Mouse (Mus musculus) kidney, postnatal 36 days (tissue): ENCODE measurements around the gene Pmm2.

Source experiments
- DNase-seq, 2 experiments: peaks; one replicate each; pipeline ENCODE4 v3.0.0; 2021 to 2022; ENCODE audit warnings: mixed read lengths in 2 of 2

Gene Pmm2

GRCm38 (mm10) chr16:8658349-8658748 lies 20.9 kb downstream of the Pmm2 start:
- no peak for DNase-seq

DNA sequence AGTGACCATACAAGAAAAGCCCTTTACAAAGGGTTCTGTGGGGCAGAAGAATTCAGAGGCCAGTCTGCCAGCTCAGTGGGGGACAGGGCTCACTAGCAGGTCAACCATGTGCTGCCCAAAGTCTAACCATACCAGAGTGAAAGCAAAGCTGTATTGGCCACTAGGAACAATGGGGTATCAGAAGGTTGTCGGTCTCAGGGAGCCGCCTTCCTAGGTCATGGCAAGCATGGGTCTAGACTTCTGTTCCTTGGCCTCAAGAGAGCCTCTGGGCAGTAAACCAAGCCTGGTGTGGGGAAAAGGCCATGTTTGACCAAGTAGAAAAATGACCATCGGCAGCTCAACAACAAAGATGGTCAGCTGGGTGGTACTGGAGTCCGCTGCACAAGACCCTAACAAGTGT lies 21.3 kb downstream of the Pmm2 start:
- peak; percentile 64 to 81 for DNase-seq

- peak; percentile 50 to 58 for DNase-seq
Measured at GRCm38 (mm10) chr16:8663022-8663421, 25.5 kb downstream of the Pmm2 start.

- peak; percentile 74 to 79 for DNase-seq
Measured at GRCm38 (mm10) chr16:8663606-8664539, 26.4 kb downstream of the Pmm2 start.

DNA sequence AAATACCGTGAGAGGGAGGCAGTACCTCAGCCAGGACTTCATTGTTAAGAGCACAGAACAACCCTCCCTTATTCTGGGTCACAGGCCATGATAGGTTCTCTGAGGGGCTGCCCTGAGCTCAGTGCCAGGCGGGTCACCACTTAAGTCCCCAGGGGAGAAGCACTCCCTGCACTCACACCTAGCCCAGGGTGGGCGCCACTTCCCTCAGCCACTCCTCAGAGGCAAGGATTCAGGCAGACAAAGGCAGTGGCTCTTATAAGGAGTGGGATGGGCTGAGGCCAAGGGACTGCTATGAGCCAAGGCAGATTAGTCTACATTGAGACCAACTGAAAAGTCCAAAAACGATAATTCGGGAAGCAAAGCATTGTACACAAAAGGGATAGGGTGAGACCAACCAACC lies 27.9 kb downstream of the Pmm2 start:
- DNase-seq: no peak

- peak; percentile 71 to 84 for DNase-seq
Measured at GRCm38 (mm10) chr16:8666452-8666851, 29.0 kb downstream of the Pmm2 start.

DNA sequence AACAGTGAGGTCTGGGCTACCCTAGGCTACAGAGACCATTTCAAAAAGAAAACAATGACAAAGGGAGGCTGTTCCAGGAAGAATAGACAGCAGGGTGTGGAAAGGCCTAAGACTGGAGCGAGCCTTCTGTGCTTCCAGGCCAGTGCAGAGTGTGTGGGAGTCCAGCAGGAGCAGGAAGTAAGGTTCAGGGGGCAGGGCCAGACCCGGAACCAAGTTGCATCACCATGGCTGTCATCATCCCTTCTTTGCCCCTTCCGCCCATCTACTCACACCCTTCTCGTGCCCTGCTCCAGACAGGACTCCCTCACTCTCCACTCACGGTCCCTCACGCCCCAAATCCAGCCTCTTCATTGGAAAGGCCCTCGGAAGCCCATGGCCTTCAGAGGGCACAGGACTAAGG lies 29.8 kb downstream of the Pmm2 start:
- peak; percentile 41 to 54 for DNase-seq

DNA sequence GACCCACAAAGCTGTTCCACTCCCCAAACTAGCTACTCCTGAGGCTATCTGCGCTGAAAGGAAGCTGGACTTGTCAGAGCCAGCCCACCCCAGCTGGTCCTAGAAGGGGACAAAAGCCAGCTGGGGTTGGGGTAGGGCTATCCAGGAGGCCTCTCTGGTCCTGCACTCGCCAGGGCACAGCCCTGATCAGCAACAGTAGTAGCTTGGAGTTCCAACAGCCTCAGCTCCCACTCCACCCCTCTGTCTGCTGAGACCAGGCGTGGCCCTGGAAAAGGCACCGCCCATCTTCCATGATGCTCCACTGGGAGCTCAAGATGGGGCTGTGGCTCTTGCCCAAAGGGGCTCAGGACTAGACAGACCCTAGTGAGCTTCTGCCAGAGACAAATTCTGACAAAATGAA lies 30.3 kb downstream of the Pmm2 start:
- DNase-seq: no peak

GRCm38 (mm10) chr16:8668386-8668785 lies 30.9 kb downstream of the Pmm2 start:
- DNase-seq: no peak

DNA sequence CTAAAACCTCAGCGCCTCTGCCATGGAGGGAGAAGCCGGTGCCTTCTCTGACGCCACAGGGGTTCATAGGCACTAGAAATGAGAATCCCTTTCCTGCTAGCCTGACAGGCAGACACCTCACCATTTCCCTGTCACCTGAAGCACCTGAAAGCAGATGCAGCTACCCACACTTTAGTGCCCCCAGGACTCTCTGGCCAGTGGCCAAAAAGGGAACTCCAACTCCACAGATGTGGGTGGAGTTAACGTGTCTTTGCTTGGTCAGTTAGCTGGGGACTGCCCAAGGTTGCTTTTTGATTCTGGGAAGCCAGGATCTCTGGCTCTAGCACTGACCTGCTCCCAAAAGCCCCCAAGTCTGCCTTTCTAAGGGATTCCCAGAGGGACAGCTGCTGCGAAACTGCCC lies 32.0 kb downstream of the Pmm2 start:
- DNase-seq: peak in 1 of 2 experiments; percentile 43

GRCm38 (mm10) chr16:8670041-8671035 lies 32.9 kb downstream of the Pmm2 start:
- DNase-seq: no peak

DNA sequence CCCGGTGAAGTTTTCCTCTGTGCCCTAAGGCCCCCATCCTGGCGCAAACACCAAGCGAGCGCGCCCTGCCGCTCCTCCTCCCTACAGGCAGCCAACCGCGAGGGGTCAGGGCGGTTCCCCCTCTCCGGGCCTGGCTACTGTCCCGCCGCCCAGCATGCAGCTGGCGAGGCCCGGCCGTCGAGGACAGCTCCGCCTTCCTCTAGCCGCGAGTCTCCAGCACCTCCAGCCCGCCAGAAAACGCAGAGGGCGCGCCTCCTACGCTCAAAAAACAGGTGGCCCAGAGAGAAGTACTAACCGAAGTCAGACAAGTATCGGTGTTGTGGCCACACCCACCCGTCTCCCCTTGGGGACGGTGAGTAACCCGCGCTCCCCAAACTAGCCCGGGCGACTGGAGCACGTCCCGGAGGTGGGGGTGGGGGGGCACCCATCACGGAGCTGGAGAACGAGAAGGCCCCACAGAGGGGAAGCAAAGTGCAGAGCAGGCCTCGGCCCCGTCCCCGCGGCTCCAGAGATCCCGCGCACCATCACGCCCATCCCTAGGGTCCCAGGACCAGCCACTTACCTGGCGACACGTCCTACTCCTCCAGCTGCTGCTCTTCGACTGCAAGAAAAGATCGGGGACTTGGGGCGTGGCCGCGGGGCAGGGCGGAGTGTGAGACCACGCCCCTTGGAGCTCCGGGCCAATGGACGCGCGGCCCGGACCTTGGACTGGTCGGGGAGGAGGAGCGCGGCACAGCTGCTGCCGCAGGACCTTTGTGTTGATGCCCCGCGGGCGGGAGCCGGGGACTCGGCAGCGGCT lies 34.3 kb downstream of the Pmm2 start, which contains the start of gene Carhsp1:
TSS of gene Carhsp1 (minus strand) at position 605 of the 799 bp plus-strand sequence.
- DNase-seq: peak; percentile 97 to 98

DNA sequence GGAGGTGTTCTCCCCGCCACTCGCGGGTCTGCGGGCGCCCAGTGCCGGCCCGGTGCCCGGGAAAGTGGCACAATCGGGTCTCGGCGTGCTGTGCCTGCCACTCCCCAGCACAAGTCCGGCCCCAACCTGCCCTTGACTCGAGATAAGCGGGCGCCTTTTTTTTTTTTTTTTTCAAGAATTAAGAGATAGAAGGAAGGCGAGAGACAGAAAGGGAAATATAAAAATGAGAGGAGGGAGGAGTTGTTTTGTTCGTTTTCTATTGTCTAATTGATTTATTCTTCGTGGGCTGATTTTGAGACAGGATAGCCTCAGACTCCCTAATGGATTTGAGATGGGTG lies 34.8 kb downstream of the Pmm2 start:
- no peak for DNase-seq

DNA sequence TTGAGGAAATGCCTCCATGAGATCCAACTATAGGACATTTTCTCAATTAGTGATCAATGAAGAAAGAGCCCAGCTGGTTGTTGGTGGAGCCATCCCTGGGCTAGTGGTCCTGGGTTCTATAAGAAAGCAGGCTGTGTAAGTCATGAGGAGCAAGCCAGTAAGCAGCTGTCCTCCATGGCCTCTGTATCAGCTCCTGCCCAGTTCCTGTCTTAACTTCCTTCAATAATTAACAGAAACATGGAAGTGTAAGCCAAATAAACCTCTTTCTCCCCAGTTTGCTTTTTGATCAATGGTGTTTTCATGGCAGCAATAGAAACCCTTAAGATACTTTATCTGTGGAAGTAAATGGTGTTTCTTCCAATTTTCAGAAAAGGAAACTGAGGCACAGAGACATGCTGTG lies 35.3 kb downstream of the Pmm2 start:
- peak in 1 of 2 experiments; percentile 43 for DNase-seq

- DNase-seq: no peak
Measured at GRCm38 (mm10) chr16:8673343-8673742, 35.9 kb downstream of the Pmm2 start.

DNA sequence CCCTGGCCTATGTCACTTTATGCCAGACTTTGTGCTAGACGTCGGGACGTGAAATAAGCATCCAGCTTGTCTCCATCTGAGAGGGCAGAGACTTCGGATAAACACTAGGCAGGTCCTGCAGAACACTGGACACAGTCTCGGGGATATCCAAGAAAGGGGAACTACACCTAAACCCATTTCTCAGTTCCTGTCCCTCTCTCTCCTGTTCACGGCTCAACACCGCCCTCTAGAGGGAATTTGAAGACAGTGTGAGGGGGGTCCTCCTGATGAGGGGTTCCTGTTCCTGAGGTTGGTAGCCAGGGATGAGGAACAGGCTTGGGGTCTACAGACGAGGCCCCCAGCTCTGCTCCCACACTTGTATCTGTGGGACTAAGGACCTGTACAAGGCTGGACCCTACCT lies 36.7 kb downstream of the Pmm2 start:
- DNase-seq: peak; percentile 53 to 69

GRCm38 (mm10) chr16:8675559-8675958 lies 38.1 kb downstream of the Pmm2 start:
- DNase-seq: no peak

- DNase-seq: no peak
Measured at GRCm38 (mm10) chr16:8676228-8676627, 38.8 kb downstream of the Pmm2 start.

DNA sequence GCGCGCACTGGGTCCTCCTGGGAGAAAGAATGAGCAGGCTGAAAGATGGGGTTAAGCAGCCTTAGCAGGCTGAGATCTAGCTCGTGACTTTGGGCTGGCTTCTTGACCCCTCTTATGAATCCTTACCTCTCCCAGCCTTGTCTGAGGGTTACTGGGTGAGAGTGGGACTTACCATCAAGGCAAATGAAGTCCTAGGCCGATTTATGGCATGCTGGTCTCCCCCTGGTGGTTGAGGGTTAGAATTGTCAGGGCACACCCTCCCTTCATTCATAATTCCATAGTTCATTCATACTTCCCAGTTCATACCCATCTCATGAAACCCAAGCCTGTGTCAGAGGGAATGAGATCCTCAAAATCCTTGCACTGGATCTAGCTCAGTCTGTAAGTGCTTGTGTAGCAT lies 39.3 kb downstream of the Pmm2 start:
- DNase-seq: peak in 1 of 2 experiments; percentile 70

- peak; percentile 49 to 68 for DNase-seq
Measured at GRCm38 (mm10) chr16:8678035-8678434, 40.6 kb downstream of the Pmm2 start.

DNA sequence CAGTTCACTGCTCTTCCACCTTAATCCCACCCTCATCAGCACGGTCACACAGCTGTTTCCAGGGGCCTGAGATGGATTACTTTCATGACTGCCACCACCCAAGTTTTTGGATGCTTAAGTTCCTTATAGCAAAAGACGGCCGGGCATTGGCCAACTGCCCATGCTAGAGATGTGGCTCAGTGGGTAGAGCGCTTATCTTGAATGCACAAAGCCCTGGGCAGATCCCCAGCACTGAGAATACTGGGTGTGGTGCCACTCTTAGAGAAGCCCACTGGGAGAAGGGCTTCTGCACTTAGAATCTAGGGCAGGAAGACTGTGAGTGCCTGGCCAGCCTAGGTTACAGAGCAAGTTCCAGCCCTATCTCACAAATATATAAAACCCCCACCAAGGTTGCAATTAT lies 41.2 kb downstream of the Pmm2 start:
- DNase-seq: no peak

GRCm38 (mm10) chr16:8679780-8680179 lies 42.3 kb downstream of the Pmm2 start:
- no peak for DNase-seq

DNA sequence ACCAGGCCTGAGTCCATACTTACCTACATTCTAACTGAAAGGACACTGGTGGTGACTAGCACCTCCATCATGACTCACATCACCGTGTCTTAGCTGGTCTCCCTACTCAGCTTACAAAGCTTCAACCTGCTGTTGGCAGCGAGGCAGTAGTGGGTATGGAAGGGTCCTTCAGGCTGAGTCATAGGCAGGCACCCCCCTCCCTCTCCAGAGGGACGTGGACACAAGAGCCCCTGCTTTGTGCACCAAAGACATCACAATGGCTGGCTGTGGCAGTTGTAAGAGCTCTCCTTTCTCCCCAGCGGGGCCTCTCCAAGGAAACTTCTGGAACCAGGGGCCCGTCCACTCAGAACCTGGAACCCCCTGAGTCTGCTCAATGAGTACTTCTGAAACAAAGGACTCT lies 43.0 kb downstream of the Pmm2 start, which contains the start of gene Gm5767:
TSS of gene Gm5767 (plus strand) at position 301 of the 400 bp plus-strand sequence.
- DNase-seq: no peak
